ENCODE assay signal across 11 mouse cellular contexts in the genomic region with DNA sequence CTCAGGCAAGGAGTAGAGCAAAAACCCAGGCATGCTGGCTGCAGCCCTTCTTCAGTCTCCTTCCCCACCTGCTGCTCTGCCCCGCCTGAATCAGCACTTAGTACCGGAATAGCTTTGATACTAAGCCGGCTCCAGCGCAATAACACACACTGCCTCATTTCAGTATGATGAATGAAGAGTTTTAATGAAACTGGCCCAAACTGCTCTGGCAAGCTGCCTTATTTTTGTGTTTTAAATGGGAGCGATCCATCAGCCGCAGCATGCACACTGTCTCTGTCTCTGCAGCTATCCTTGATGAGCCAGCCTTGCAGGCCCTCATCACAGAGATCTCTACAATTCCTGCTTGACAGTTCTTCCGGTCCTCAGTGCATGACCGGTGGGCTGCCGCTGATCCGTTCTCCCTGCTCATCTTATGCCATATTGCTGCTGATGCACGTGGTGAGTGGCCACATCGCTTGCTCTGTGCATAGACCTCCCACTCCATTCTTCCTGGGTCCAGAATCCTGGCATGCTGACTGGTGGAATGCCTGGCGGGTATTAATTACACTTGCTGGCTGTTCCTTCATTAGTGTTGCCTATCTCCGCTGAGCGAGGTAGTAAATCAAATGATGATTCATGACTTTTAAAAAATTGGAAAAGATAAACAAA.
DNase-seq lines count a peak whose midpoint lies in the region; ATAC-seq lines count a peak whose summit lies in the region.
"Had no signal": no experiment of that assay in that cellular context is flagged by ENCODE, and none has a peak within 500 bp of the region (broad histone marks: within the 10 kb centered on the region; RNA-seq: fewer than 3 reads in every experiment).

No protein-coding gene starts in this region.

- no peak overlapping the region for H3K4me2 ChIP-seq in kidney, embryonic 15.5 days
- H3K4me2 ChIP-seq: limb, embryonic 12.5 days had no signal

- no peak for DNase-seq in kidney, postnatal 14 days
- DNase-seq in Muller cell, postnatal 12 days (ENCODE audit: inconsistent ontology term): peak; percentile 5
- peak; percentile 48 for DNase-seq in brain, adult 2 months (ENCODE audit: low read depth, low spot score)
- peak; percentile 14 for DNase-seq in left cerebral cortex, postnatal 4 days
- DNase-seq in embryonic facial prominence, embryonic 10.5 days (ENCODE audit: low spot score): no peak
- DNase-seq in heart, adult 9 months (ENCODE audit: low spot score in 2 of 2): no peak
- DNase-seq: heart, postnatal 36 days; kidney, adult 9 months; lung, postnatal 36 days had no signal

- no peak overlapping the region for H3K27ac ChIP-seq in kidney, embryonic 15.5 days
- no peak overlapping the region for H3K27ac ChIP-seq in embryonic facial prominence, embryonic 10.5 days (replicated peaks)
- H3K27ac ChIP-seq: limb, embryonic 12.5 days had no signal

- H3K4me1 ChIP-seq in kidney, embryonic 15.5 days: no peaks in the 10 kb centered on the region
- H3K4me1 ChIP-seq in embryonic facial prominence, embryonic 10.5 days: no peaks in the 10 kb centered on the region
- H3K4me1 ChIP-seq: limb, embryonic 12.5 days had no signal

- WGBS in kidney, embryonic 15.5 days: 71% methylated on average over 15 of the region's 15 CpGs
- WGBS in embryonic facial prominence, embryonic 10.5 days: 83% methylated on average over 15 of the region's 15 CpGs

- ATAC-seq in kidney, embryonic 15.5 days (replicated peaks; ENCODE audit: low FRiP score): 0 out of 2 replicates have a peak, but pooled peaks have one; percentile 40

- no peaks in the 10 kb centered on the region for H3K36me3 ChIP-seq in kidney, embryonic 15.5 days
- H3K36me3 ChIP-seq in embryonic facial prominence, embryonic 10.5 days (replicated peaks): no peaks in the 10 kb centered on the region
- H3K36me3 ChIP-seq: limb, embryonic 12.5 days had no signal

- no peaks in the 10 kb centered on the region for H3K9me3 ChIP-seq in kidney, embryonic 15.5 days (replicated peaks)
- H3K9me3 ChIP-seq in embryonic facial prominence, embryonic 10.5 days: no peaks in the 10 kb centered on the region
- H3K9me3 ChIP-seq: limb, embryonic 12.5 days had no signal

- H3K4me3 ChIP-seq in kidney, embryonic 15.5 days (replicated peaks): no peak overlapping the region
- no peak overlapping the region for H3K4me3 ChIP-seq in embryonic facial prominence, embryonic 10.5 days
- H3K4me3 ChIP-seq: limb, embryonic 12.5 days had no signal

- no peaks in the 10 kb centered on the region for H3K27me3 ChIP-seq in kidney, embryonic 15.5 days
- H3K27me3 ChIP-seq in embryonic facial prominence, embryonic 10.5 days (replicated peaks; ENCODE audit: low read depth, poor library complexity, severe bottlenecking): no peaks in the 10 kb centered on the region
- H3K27me3 ChIP-seq: limb, embryonic 12.5 days had no signal

- intact Hi-C loops in left cerebral cortex, postnatal 4 days (cut with DNase I): loop anchor here (10.0 kb wide), 1 partner anchor 479 kb away; a partner anchor contains a TSS

- no peak overlapping the region for H3K9ac ChIP-seq in kidney, embryonic 15.5 days
- H3K9ac ChIP-seq: limb, embryonic 12.5 days had no signal

Comparison
In these comparisons a context has a peak if more than half of its experiments do, and no peak if none do; other contexts are left out.
1. DNase-seq: peak in Muller cell, postnatal 12 days (single experiment), brain, adult 2 months (single experiment) and left cerebral cortex, postnatal 4 days (single experiment); none in kidney, postnatal 14 days (single experiment), embryonic facial prominence, embryonic 10.5 days (single experiment) and heart, adult 9 months (0 of 2).